Mouse (Mus musculus) forebrain, embryonic 13.5 days (tissue): ENCODE results near the gene Aldh3b3. TPM values are rescaled to one million over a fixed set of nuclear protein-coding genes. Genes with fewer than 3 reads are reported as not detected.
"Not testable (repeated sequence)": the region's sequence is repeated elsewhere in the genome, so short reads cannot be mapped to it uniquely, and the experiment has no call there.

Experiments
- ATAC-seq: fragments of 200-750 bp; cut with Nextera tagmentation; 2 replicates; pipeline ENCODE4 v1.8.0; 2017
- H3K27ac ChIP-seq: fragments of 300-500 bp; sonication (generic); 2 replicates; pipeline ENCODE4 v1.5.1; 2015; ENCODE audit warnings: inconsistent platforms, mild to moderate bottlenecking, moderate library complexity
- H3K27me3 ChIP-seq: fragments of 300-500 bp; sonication (generic); 2 replicates; pipeline ENCODE4 v1.6.1; 2015; ENCODE audit warnings: mild to moderate bottlenecking, inconsistent platforms
- H3K36me3 ChIP-seq: fragments of 300-500 bp; sonication (generic); 2 replicates; pipeline ENCODE4 v1.6.1; 2015; ENCODE audit warnings: mild to moderate bottlenecking, inconsistent platforms; ENCODE audit not compliant: poor library complexity, severe bottlenecking
- H3K4me1 ChIP-seq: fragments of 300-500 bp; sonication (generic); 2 replicates; pipeline ENCODE4 v1.6.1; 2015; ENCODE audit warnings: inconsistent platforms
- H3K4me2 ChIP-seq: fragments of 300-500 bp; sonication (generic); 2 replicates; pipeline ENCODE4 v1.6.1; 2015; ENCODE audit warnings: inconsistent platforms, mild to moderate bottlenecking, moderate library complexity
- H3K4me3 ChIP-seq: fragments of 300-500 bp; sonication (generic); 2 replicates; pipeline ENCODE4 v1.5.1; 2015; ENCODE audit warnings: mild to moderate bottlenecking, inconsistent platforms
- H3K9ac ChIP-seq: fragments of 300-500 bp; sonication (generic); 2 replicates; pipeline ENCODE4 v1.6.1; 2015; ENCODE audit warnings: mild to moderate bottlenecking, inconsistent platforms
- H3K9me3 ChIP-seq: fragments of 300-500 bp; sonication (generic); replicated peaks from 2 replicates; pipeline ENCODE4 v1.6.1; 2016; ENCODE audit warnings: inconsistent platforms
- WGBS: fragments of 180-500 bp; shearing (Covaris S2); methylation state at CpG from one replicate; pipeline ENCODE4 v1.1.7; 2015; 5-methylcytosine and 5-hydroxymethylcytosine counted together
- polyA plus RNA-seq: library from polyadenylated mRNA; unstranded; fragments of >200 nt; fragmentation: Nextera tagmentation; extraction: Ambion mirVana; gene quantifications from 2 replicates; pipeline ENCODE4 v1.2.1, GENCODE M21; 2015

The Aldh3b3 gene
- polyA plus RNA-seq, 1 experiment from 2014 or later: not detected

DNA sequence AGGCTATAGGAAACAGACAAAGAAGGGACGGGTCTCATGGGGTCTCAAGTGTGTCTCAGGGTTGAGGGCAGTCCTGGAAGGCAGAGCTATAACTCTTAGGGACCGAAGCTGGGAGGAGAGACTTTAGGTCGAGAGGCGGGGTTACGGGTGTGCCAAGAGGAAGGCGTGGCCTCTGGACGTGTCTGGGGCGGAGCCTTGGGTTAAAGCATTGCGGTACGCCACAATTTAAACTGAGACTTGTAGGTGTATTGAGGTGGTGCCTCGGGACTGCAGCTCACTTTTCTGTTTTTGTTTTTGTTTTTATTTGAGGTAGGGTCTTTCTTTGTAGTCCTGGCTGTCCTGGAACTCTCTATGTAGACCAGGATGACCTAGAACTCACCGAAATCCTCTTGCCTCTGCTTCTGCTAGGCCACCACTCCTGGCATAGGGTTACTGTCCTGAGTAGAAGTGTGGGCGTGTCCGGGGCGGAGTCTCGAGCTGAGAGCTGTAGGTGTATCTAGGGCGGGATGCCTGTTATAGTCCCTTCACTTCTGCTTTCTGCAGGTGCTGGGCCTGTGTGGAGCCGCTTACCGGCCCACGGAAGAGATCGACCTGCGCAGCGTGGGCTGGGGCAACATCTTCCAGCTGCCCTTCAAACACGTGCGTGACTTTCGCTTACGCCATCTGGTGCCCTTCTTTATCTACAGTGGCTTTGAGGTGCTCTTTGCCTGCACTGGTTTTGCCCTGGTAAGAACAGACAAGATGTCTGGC is 15.3 kb upstream of the Aldh3b3 start:
- no peak overlapping the region for H3K4me3 ChIP-seq
- 27% methylated on average over 27 of the region's 27 CpGs for WGBS
- H3K36me3 ChIP-seq: no peaks in the 10 kb centered on the region
- H3K9me3 ChIP-seq: no peaks in the 10 kb centered on the region
- H3K9ac ChIP-seq: no peak overlapping the region
- no peaks in the 10 kb centered on the region for H3K4me1 ChIP-seq
- H3K27ac ChIP-seq: no peak overlapping the region
- H3K27me3 ChIP-seq: 0 out of 2 replicates have a peak, but pooled peaks cover 4% of the 10 kb centered on the region
- no peak for ATAC-seq
- H3K4me2 ChIP-seq: no peak overlapping the region

DNA sequence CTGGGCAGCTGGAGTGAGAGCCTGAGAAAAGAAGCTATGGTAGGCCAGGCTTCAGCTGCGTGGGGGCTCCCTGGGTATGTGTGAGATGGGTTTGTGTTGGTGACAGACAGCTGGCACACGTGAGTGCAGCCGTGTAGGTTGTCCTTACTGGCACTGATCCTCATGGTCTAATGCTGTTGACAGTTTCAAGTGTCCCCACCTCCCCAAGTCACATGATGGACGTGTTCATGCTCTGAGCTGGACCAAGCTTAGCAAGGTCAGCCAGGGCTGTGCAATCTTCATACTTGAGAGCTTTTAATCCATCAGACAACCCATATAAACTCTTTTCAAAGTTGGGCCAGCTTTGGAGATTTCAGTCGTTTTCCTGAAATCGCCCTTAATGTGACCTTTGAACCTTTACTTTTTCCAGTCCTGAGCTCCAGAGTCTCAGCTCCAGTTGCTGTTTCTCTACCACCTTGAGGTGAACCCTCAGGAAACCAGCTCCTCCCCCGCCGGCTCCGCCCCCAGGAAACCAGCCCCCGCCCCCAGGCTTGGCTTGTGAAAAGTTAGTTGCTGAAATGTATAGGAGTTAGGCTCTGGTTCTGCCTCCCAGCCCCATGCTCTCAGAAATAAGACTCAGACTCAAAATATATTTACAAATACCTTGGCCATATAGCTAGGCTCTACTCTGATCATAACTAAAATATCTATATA is 12.4 kb upstream of the Aldh3b3 start:
- no peak for ATAC-seq
- Histone ChIP-seq H3K36me3 (no peaks in the 10 kb centered on the region), H3K9ac (no peak overlapping the region), H3K4me2 (no peak overlapping the region), H3K4me3 (no peak overlapping the region), H3K9me3 (no peaks in the 10 kb centered on the region), H3K27ac (no peak overlapping the region), H3K4me1 (no peaks in the 10 kb centered on the region), H3K27me3 (0 out of 2 replicates have a peak, but pooled peaks cover 4% of the 10 kb centered on the region)
- 40% methylated on average over 10 of the region's 10 CpGs for WGBS

DNA sequence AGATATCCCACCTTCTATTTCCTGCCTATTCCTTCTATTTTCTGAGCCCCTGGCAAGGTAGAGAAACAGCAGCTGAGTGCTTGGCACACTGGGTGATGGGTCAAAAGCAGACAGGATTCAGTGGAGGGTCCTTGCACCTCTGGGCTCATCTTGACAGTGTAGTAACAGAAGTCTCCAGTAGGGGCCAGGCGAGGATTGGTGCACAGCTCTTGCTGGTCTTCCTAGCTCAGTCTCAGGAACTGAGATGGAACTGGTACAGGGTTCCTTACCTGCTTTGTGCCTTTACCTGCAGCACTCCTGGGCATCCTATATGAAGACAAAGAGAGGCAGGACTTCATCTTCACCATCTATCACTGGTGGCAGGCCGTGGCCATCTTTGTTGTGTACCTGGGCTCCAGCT is 11.7 kb upstream of the Aldh3b3 start:
- no peaks in the 10 kb centered on the region for H3K36me3 ChIP-seq
- no peaks in the 10 kb centered on the region for H3K4me1 ChIP-seq
- H3K27me3 ChIP-seq: 0 out of 2 replicates have a peak, but pooled peaks cover 4% of the 10 kb centered on the region
- peak; percentile 75 for ATAC-seq
- WGBS: 14% methylated on average over 2 of the region's 2 CpGs
- no peak overlapping the region for H3K9ac ChIP-seq
- H3K27ac ChIP-seq: no peak overlapping the region
- no peaks in the 10 kb centered on the region for H3K9me3 ChIP-seq
- no peak overlapping the region for H3K4me2 ChIP-seq
- no peak overlapping the region for H3K4me3 ChIP-seq

DNA sequence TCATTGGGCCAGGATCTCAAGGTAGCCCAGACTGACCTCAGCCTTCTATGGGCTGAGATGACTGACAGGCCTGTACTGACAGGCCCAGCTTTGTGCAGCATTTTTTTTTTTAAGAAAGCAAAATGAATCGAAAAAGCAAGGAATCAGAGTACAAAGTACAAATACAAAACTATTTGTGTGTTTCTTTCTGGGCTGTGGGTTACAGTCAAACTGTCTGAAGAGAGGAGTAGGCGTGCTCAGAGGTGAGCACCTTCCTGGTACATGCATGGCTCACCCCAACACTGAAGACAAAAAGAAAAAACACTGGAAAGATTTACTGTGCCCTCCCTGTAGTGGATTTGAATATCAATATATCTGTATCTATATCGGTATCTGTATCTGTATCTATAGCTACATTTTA is 10.6 kb upstream of the Aldh3b3 start:
- no peak for ATAC-seq
- Histone ChIP-seq H3K4me3 (no peak overlapping the region), H3K4me2 (no peak overlapping the region), H3K4me1 (no peaks in the 10 kb centered on the region), H3K36me3 (no peaks in the 10 kb centered on the region), H3K27me3 (0 out of 2 replicates have a peak, but pooled peaks cover 4% of the 10 kb centered on the region), H3K27ac (no peak overlapping the region), H3K9ac (no peak overlapping the region), H3K9me3 (no peaks in the 10 kb centered on the region)
- WGBS: 75% methylated on average over 3 of the region's 3 CpGs

DNA sequence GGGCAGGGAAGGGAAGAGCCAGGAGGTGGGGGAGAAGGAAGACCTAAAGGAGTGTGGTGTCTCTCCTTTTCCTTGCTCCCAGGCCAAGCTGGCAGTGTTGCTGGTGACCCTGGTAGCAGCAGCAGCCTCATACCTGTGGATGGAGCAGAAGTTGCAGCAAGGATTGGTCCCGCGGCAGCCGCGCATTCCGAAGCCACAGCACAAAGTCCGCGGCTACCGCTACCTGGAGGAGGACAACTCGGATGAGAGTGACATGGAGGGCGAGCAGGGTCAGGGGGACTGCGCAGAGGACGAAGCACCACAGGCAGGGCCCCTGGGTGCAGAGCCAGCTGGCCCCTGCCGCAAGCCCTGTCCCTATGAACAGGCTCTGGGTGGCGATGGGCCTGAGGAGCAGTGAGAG is 9.9 kb upstream of the Aldh3b3 start:
- no peak for ATAC-seq
- Histone ChIP-seq H3K9ac (no peak overlapping the region), H3K27ac (no peak overlapping the region), H3K4me2 (no peak overlapping the region), H3K9me3 (no peaks in the 10 kb centered on the region), H3K4me1 (no peaks in the 10 kb centered on the region), H3K4me3 (no peak overlapping the region), H3K36me3 (no peaks in the 10 kb centered on the region), H3K27me3 (0 out of 2 replicates have a peak, but pooled peaks cover 4% of the 10 kb centered on the region)
- 72% methylated on average over 9 of the region's 14 CpGs for WGBS

DNA sequence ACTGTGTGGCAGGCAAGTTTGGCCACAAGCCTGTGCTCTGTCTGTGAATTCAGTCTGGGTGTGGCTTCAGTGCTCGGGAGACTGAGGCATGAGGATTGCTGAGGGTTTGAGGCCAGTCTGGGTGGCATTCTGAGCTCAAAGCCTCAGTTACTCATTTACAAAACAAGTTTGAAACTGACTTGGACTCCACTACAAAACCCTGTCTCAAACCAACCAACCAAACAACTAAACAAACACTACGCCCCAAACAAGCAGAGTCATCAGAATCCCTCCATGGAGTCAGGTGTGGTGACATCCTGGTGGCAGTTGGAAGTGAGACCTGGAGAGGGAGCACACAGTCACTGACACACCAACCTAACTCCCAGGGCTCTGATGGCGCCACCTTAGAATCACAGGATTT is 8.1 kb upstream of the Aldh3b3 start:
- no peak for ATAC-seq
- WGBS: 68% methylated on average over 3 of the region's 3 CpGs
- H3K9ac ChIP-seq: no peak overlapping the region
- no peaks in the 10 kb centered on the region for H3K9me3 ChIP-seq
- no peaks in the 10 kb centered on the region for H3K36me3 ChIP-seq
- H3K4me1 ChIP-seq: no peaks in the 10 kb centered on the region
- H3K4me2 ChIP-seq: no peak overlapping the region
- no peaks in the 10 kb centered on the region for H3K27me3 ChIP-seq
- no peak overlapping the region for H3K4me3 ChIP-seq
- no peak overlapping the region for H3K27ac ChIP-seq

DNA sequence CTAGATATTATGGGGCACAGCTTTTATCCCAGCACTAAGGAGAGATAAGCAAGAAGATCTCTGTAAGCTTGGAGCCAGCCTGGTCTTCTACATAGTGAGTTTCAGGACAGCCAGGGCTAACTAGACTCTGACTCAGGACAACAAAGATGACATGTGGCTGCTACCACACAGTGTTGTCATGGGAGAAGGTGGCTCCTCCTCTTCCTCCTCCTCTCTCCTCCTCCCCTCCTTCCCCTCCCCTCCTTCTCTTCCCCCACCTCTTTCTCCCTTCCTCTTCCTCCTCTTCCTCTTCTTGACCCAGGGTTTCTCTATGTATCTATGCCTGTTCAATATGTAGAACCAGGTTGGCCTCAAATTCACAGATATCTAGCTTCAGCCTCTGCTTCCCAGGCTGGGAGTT is 7.0 kb upstream of the Aldh3b3 start:
- H3K4me3 ChIP-seq: no peak overlapping the region
- no peak overlapping the region for H3K27ac ChIP-seq
- H3K9ac ChIP-seq: no peak overlapping the region
- no peaks in the 10 kb centered on the region for H3K9me3 ChIP-seq
- H3K27me3 ChIP-seq: 0 out of 2 replicates have a peak, but pooled peaks cover 3% of the 10 kb centered on the region
- ATAC-seq: no peak
- H3K4me1 ChIP-seq: no peaks in the 10 kb centered on the region
- no peak overlapping the region for H3K4me2 ChIP-seq
- H3K36me3 ChIP-seq: no peaks in the 10 kb centered on the region

DNA sequence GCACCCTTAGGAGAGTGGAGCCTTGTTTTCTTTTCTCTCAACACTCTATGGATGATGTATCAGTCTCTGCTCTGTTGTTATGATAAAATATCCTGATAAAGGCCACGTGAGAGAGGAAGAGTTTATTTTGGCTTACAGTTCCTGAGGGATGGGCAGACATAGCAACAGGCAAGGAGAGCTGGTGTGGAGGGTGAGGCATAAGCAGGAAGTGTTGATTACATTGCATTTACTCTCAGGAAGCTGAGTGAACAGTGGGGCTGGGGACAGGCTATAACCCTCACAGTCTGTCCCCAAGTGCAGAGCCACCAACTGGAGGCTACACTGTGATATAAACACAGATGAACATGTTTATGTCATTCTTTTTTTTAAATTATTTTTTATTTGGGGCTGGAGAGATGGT is 6.3 kb upstream of the Aldh3b3 start:
- H3K27ac ChIP-seq: no peak overlapping the region
- H3K9me3 ChIP-seq: no peaks in the 10 kb centered on the region
- 0 out of 2 replicates have a peak, but pooled peaks cover 3% of the 10 kb centered on the region for H3K27me3 ChIP-seq
- WGBS: 63% methylated on average over 1 of the region's 1 CpGs
- no peak for ATAC-seq
- no peak overlapping the region for H3K9ac ChIP-seq
- H3K36me3 ChIP-seq: no peaks in the 10 kb centered on the region
- H3K4me2 ChIP-seq: no peak overlapping the region
- no peaks in the 10 kb centered on the region for H3K4me1 ChIP-seq
- no peak overlapping the region for H3K4me3 ChIP-seq

DNA sequence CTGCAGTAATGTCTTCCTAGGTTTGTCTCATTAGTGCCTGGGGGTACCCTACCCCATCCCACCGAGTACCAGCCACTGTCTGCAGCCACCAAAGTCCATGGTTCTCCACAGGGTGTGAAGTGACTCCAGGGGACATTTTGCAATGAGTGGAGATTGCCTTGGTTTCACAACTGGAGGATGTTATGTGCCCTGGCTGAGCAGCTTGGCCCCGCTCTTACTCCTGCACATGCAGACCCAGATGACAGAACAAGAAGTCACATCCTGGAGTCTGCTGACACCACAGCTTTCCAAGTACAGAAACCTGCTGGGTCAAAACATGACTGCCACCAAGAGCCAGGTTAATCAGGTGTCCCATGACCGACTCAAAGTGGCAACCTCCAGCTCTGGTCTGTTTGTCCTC is 3.4 kb upstream of the Aldh3b3 start:
- H3K27ac ChIP-seq: no peak overlapping the region
- H3K4me1 ChIP-seq: no peaks in the 10 kb centered on the region
- WGBS: 78% methylated on average over 3 of the region's 3 CpGs
- H3K4me3 ChIP-seq: no peak overlapping the region
- H3K9ac ChIP-seq: no peak overlapping the region
- H3K27me3 ChIP-seq: 0 out of 2 replicates have a peak, but pooled peaks cover 3% of the 10 kb centered on the region
- H3K4me2 ChIP-seq: no peak overlapping the region
- no peaks in the 10 kb centered on the region for H3K9me3 ChIP-seq
- ATAC-seq: no peak
- no peaks in the 10 kb centered on the region for H3K36me3 ChIP-seq

DNA sequence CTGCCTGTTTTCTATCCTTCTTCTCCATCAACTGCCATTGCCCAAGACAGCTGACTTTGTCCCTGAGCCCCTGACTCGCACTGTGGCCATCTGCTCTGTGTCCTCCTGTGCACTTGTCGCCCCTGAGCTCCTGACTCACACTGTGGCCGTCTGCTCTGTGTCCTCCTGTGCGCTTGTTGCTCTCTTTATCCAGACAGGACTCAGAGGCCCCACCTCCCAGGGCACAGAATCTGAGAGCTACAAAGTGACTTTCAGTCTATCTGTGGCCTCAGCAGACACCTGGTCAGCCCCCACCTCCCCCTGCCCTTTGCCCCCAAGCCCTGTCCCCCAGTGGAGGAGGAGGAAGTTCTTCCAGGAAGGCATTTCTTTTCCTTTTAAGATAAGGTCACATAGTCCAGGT is 2.6 kb upstream of the Aldh3b3 start:
- WGBS: 47% methylated on average over 4 of the region's 4 CpGs
- Histone ChIP-seq H3K9ac (no peak overlapping the region), H3K9me3 (no peaks in the 10 kb centered on the region), H3K27me3 (0 out of 2 replicates have a peak, but pooled peaks cover 3% of the 10 kb centered on the region), H3K27ac (no peak overlapping the region), H3K36me3 (no peaks in the 10 kb centered on the region), H3K4me2 (no peak overlapping the region), H3K4me3 (no peak overlapping the region), H3K4me1 (no peaks in the 10 kb centered on the region)
- no peak for ATAC-seq

DNA sequence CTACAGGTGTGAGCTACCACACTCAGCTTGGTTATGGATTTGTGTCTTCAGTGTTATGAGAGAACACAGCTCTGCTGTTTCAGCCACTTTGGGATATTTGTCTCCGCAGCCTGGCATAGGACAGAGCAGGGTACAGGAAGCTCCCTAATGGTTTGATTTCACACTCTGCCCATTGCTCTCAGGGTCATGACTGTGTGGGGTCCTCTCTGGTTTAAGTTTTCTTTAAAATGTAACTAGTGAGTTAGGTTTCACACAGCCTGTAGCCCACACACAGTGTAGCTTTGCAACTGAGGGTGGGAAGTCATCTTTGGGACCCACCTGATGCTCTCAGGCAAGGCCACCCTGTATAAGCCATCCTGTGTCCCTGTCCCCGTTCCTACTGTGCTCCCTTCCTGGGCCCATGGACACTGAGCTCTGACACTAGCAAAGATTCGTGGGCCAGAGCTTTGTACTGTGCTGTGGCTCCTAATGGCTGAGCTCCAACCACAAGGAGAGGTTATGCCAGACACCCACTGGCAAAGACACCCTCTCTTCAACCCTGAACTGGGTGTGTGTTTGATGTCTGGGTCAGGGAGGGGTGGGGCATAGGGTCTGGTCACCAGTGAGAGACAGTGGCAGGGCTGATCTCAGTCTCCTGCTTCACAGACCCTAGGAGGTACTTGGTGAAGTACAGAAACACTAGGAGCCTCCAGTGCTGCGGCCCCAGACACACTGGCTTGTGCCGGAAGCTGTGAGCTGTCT is 979 bp upstream of the Aldh3b3 start:
- not testable (repeated sequence) for H3K4me2 ChIP-seq, H3K27me3 ChIP-seq, H3K4me1 ChIP-seq, H3K36me3 ChIP-seq, H3K27ac ChIP-seq, H3K9ac ChIP-seq, H3K4me3 ChIP-seq, ATAC-seq, H3K9me3 ChIP-seq
- whole genome bisulfite sequencing: 71% methylated on average over 5 of the region's 5 CpGs

DNA sequence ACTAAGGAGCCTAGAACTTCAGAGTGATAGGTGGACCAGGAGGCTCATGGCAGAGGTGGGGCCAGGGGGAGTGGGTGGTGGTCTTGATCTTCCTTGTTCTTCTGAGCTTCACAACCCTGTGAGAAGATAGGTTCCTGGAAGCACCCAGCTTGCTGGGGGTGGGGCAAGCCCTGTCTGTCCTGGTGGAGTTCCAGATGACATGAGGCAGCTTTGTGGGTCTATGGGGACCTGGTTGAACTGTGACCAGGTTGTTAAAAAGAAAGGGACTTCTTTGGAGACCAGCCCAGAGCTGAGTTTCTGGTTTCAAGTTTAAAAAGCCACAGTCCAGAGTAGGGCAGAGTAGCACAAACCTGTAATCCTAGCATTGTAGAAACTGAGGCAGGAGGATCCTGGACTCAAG is 585 bp downstream of the Aldh3b3 start:
- 0 out of 2 replicates have a peak, but pooled peaks cover 3% of the 10 kb centered on the region for H3K27me3 ChIP-seq
- no peak overlapping the region for H3K4me2 ChIP-seq
- no peak overlapping the region for H3K9ac ChIP-seq
- H3K4me3 ChIP-seq: no peak overlapping the region
- no peak for ATAC-seq
- H3K9me3 ChIP-seq: no peaks in the 10 kb centered on the region
- no peaks in the 10 kb centered on the region for H3K4me1 ChIP-seq
- H3K36me3 ChIP-seq: no peaks in the 10 kb centered on the region
- no peak overlapping the region for H3K27ac ChIP-seq
